Mouse (Mus musculus) CH12.LX (cell line): Measurements from ENCODE around the gene Bri3. TPM values are rescaled to one million over a fixed set of nuclear protein-coding genes. Genes with fewer than 3 reads are reported as not detected.

ENCODE experiments used
- DNase-seq: peaks from one replicate; pipeline ENCODE4 v3.0.0-alpha.2; 2013; ENCODE audit errors: extremely low read depth
- H3K27ac ChIP-seq: 2 replicates; pipeline ENCODE4 v1.5.1; 2012; ENCODE audit warnings: low read depth, mild to moderate bottlenecking, control low read depth, moderate library complexity; ENCODE audit not compliant: insufficient read depth
- H3K27me3 ChIP-seq: replicated peaks from 2 replicates; pipeline ENCODE3; 2012; ENCODE audit warnings: inconsistent platforms
- H3K36me3 ChIP-seq, 2 experiments: replicated peaks in 1 of 2; 2 replicates each; pipeline versions ENCODE3 to v1.6.1; 2012; ENCODE audit warnings: inconsistent platforms in 1 of 2, low read length in 1 of 2, mild to moderate bottlenecking in 1 of 2, mixed read lengths in 1 of 2, moderate library complexity in 1 of 2; ENCODE audit not compliant: control insufficient read depth in 1 of 2, insufficient read depth in 1 of 2
- H3K4me1 ChIP-seq, 2 experiments: 2 replicates each; pipeline ENCODE4 v1.6.1; 2012; ENCODE audit warnings: inconsistent platforms in 1 of 2, moderate library complexity in 1 of 2; ENCODE audit not compliant: insufficient read depth in 2 of 2, control insufficient read depth in 1 of 2
- H3K4me2 ChIP-seq: 2 replicates; pipeline ENCODE4 v1.6.1; 2012; ENCODE audit warnings: low read depth, mild to moderate bottlenecking, control low read depth; ENCODE audit not compliant: poor library complexity, insufficient read depth, severe bottlenecking
- H3K4me3 ChIP-seq, 3 experiments: fragments of 150-350 bp in 1 of 3; sonication (generic) in 1 of 3; replicated peaks in 1 of 3; 2 replicates each; pipeline versions ENCODE3 to v1.5.1; 2011 to 2012; ENCODE audit warnings: low read depth in 2 of 3, low read length in 2 of 3, mild to moderate bottlenecking in 2 of 3, moderate library complexity in 2 of 3, control low read depth in 1 of 3, improper control_type of control experiment in 1 of 3, inconsistent platforms in 1 of 3, mixed read lengths in 1 of 3; ENCODE audit not compliant: poor library complexity in 1 of 3
- H3K79me2 ChIP-seq: replicated peaks from 2 replicates; pipeline ENCODE4 v1.6.1; 2012; ENCODE audit warnings: mild to moderate bottlenecking, moderate library complexity; ENCODE audit not compliant: control insufficient read depth, poor library complexity, insufficient read depth, severe bottlenecking; ENCODE audit errors: extremely low read depth
- H3K9ac ChIP-seq: 2 replicates; pipeline ENCODE4 v1.6.1; 2012; ENCODE audit warnings: low read depth, mild to moderate bottlenecking, control low read depth, moderate library complexity; ENCODE audit not compliant: insufficient read depth
- H3K9me3 ChIP-seq: replicated peaks from 2 replicates; pipeline ENCODE3; 2012; ENCODE audit warnings: low read length, inconsistent platforms, mixed read lengths
- BHLHE40 ChIP-seq: IDR thresholded peaks from 2 replicates; pipeline ENCODE4 v1.6.1; 2011; ENCODE audit warnings: mild to moderate bottlenecking, low read depth, low read length, improper control_type of control experiment
- CTCF ChIP-seq, 2 experiments: IDR thresholded peaks in 1 of 2; conservative IDR thresholded peaks in 1 of 2; 2 replicates each; pipeline ENCODE4 v1.5.1; 2011 to 2012; ENCODE audit warnings: low read depth in 2 of 2, low read length in 2 of 2, improper control_type of control experiment in 1 of 2, inconsistent platforms in 1 of 2, mild to moderate bottlenecking in 1 of 2, moderate library complexity in 1 of 2
- E2F4 ChIP-seq: IDR thresholded peaks from 2 replicates; pipeline ENCODE4 v1.6.1; 2011; ENCODE audit warnings: low read depth, low read length, improper control_type of control experiment; ENCODE audit not compliant: insufficient replicate concordance
- GABPA ChIP-seq: IDR thresholded peaks from 2 replicates; pipeline ENCODE4 v1.6.1; 2012; ENCODE audit warnings: low read depth, low read length, improper control_type of control experiment, inconsistent platforms; ENCODE audit not compliant: insufficient replicate concordance
- IRF4 ChIP-seq: IDR thresholded peaks from 2 replicates; pipeline ENCODE4 v1.6.1; 2014; ENCODE audit warnings: low read depth, mild to moderate bottlenecking, inconsistent platforms, low read length, improper control_type of control experiment
- JUN ChIP-seq: IDR thresholded peaks from 2 replicates; pipeline ENCODE4 v1.6.1; 2011; ENCODE audit warnings: low read depth, mild to moderate bottlenecking, low read length, improper control_type of control experiment, moderate library complexity; ENCODE audit not compliant: insufficient read depth
- JUND ChIP-seq: conservative IDR thresholded peaks from 2 replicates; pipeline ENCODE4 v1.6.1; 2011; ENCODE audit warnings: low read depth, low read length, improper control_type of control experiment
- KAT2A ChIP-seq: IDR thresholded peaks from 2 replicates; pipeline ENCODE4 v1.6.1; 2012; ENCODE audit warnings: low read length, improper control_type of control experiment, inconsistent platforms; ENCODE audit not compliant: insufficient replicate concordance
- MAFK ChIP-seq: IDR thresholded peaks from 2 replicates; pipeline ENCODE4 v1.6.1; 2011; ENCODE audit warnings: low read length, improper control_type of control experiment; ENCODE audit not compliant: insufficient replicate concordance
- MAX ChIP-seq: IDR thresholded peaks from 2 replicates; pipeline ENCODE4 v1.6.1; 2011; ENCODE audit warnings: low read length, improper control_type of control experiment
- MXI1 ChIP-seq: IDR thresholded peaks from 2 replicates; pipeline ENCODE4 v1.6.1; 2011; ENCODE audit warnings: mild to moderate bottlenecking, low read depth, low read length, improper control_type of control experiment
- MYC ChIP-seq: IDR thresholded peaks from 2 replicates; pipeline ENCODE4 v1.6.1; 2011; ENCODE audit warnings: low read depth, mild to moderate bottlenecking, improper control_type of control experiment, low read length
- NRF1 ChIP-seq: IDR thresholded peaks from 2 replicates; pipeline ENCODE4 v1.6.1; 2014; ENCODE audit warnings: low read depth, mild to moderate bottlenecking, inconsistent platforms, low read length, improper control_type of control experiment, moderate library complexity
- POLR2A ChIP-seq: IDR thresholded peaks from 2 replicates; pipeline ENCODE4 v1.6.1; 2011; ENCODE audit warnings: low read depth, mild to moderate bottlenecking, improper control_type of control experiment, low read length
- SIN3A ChIP-seq: IDR thresholded peaks from 2 replicates; pipeline ENCODE4 v1.6.1; 2012; ENCODE audit warnings: low read length, improper control_type of control experiment, inconsistent platforms
- TCF12 ChIP-seq: IDR thresholded peaks from 2 replicates; pipeline ENCODE4 v1.6.1; 2014; ENCODE audit warnings: low read depth, mild to moderate bottlenecking, inconsistent platforms, low read length, improper control_type of control experiment
- USF1 ChIP-seq: IDR thresholded peaks from 2 replicates; pipeline ENCODE4 v1.6.1; 2014; ENCODE audit warnings: low read depth, mild to moderate bottlenecking, inconsistent platforms, low read length, improper control_type of control experiment
- ZKSCAN1 ChIP-seq: IDR thresholded peaks from 2 replicates; pipeline ENCODE4 v1.6.1; 2012; ENCODE audit warnings: low read depth, inconsistent platforms, low read length, improper control_type of control experiment, borderline replicate concordance
- ZMIZ1 ChIP-seq: IDR thresholded peaks from 2 replicates; pipeline ENCODE4 v1.6.1; 2012; ENCODE audit warnings: low read depth, mild to moderate bottlenecking, inconsistent platforms, low read length, improper control_type of control experiment
- ZNF384 ChIP-seq: IDR thresholded peaks from 2 replicates; pipeline ENCODE4 v1.6.1; 2012; ENCODE audit warnings: low read depth, low read length, improper control_type of control experiment, inconsistent platforms
- dilution Hi-C: fragments of 300-500 bp; cut with MboI; formaldehyde crosslinking; loops from 2 replicates; pipeline ENCODE4 v1.14.3; 2020; ENCODE audit warnings: low sequenced_read_pairs; ENCODE audit not compliant: extremely low pct_unique_long_range_greater_than_20kb, extremely low pct_ligation_motif_present
- in situ Hi-C: fragments of 300-500 bp; cut with MboI; formaldehyde crosslinking; loops from 3 replicates; pipeline ENCODE4 v1.14.3; 2019; ENCODE audit warnings: low sequenced_read_pairs, low pct_ligation_motif_present, low pct_unique_long_range_greater_than_20kb, mixed read lengths
- polyA plus RNA-seq: library from polyadenylated mRNA; unstranded; fragments of >175 nt; gene quantifications from 2 replicates; pipeline ENCODE4 v1.2.1, GENCODE M21; 2012; ENCODE audit warnings: low read depth; ENCODE audit not compliant: insufficient read length
- total RNA-seq, 2 experiments: library from RNA; depleted of rRNA; stranded (reverse); fragments of 300-350 nt in 1 of 2; fragments of >200 nt in 1 of 2; gene quantifications; 2 replicates each; pipeline ENCODE4 v1.2.3; 2012 to 2014

The Bri3 gene
- total and polyA plus RNA-seq, 3 experiments: 9.3 to 41.7 (median 20.3) TPM

DNA sequence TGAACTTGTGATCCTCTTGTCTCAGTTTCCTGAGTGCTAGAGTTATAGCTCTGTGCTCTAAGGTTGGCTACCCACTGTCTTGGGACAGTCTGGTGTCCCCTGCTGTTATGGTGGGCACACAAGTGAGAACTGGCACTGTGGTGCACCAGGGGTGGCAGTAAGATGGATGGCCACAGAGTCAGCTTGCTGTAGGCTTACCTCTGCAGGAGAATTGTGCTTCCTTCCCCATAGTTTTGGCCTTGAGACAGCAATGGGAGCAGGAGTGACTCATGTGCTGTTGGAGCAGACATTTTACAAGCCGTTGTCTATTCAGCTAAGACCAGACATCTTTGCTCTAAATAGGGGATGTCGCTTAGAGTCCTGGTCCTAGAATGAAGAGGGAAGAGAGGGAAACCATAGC is 149.9 kb downstream of the Bri3 start:
- in situ Hi-C loops: no loop called here
- dilution Hi-C loops: no loop called here
- peaks cover 15% of the 10 kb centered on the region for H3K9me3 ChIP-seq
- H3K27ac ChIP-seq: no peak overlapping the region
- no peak for TF ChIP-seq SIN3A
- TF ChIP-seq KAT2A: no peak
- no peak for TF ChIP-seq ZNF384
- no peak for TF ChIP-seq MXI1
- TF ChIP-seq TCF12: no peak
- TF ChIP-seq ZKSCAN1: no peak
- TF ChIP-seq USF1: no peak
- TF ChIP-seq NRF1: no peak
- no peak for TF ChIP-seq IRF4
- TF ChIP-seq E2F4: no peak
- no peak for TF ChIP-seq BHLHE40
- TF ChIP-seq JUND: no peak
- no peak for TF ChIP-seq GABPA
- TF ChIP-seq POLR2A: no peak
- H3K27me3 ChIP-seq: peaks cover 43% of the 10 kb centered on the region
- no peak for DNase-seq
- H3K4me1 ChIP-seq: no peaks in the 10 kb centered on the region
- H3K4me3 ChIP-seq: no peak overlapping the region
- H3K36me3 ChIP-seq: no peaks in the 10 kb centered on the region
- H3K9ac ChIP-seq: no peak overlapping the region
- H3K79me2 ChIP-seq: no peaks in the 10 kb centered on the region
- no peak overlapping the region for H3K4me2 ChIP-seq

DNA sequence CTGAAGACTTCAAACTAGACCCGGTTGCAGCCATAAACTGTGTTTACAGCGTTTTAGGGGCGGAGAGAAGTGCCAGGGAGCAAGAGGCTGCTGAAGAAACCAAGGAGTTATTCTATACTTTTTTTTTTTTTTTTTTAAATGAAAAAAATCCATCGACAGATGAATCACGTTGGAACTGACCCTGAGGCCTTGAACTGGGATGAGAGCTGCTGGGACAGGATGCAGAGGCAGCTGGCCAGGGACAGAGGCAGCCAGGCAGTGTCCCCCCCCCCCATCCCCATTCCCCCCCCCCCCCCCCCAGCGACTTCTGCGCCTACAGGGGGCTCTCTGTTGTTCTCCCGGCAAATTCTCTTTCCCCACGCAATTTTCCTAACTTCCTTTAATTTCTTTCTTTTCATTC is 153.3 kb downstream of the Bri3 start:
- Histone ChIP-seq H3K4me1 (no peaks in the 10 kb centered on the region), H3K79me2 (no peaks in the 10 kb centered on the region), H3K4me2 (no peak overlapping the region), H3K36me3 (no peaks in the 10 kb centered on the region), H3K9ac (no peak overlapping the region), H3K27ac (no peak overlapping the region), H3K27me3 (peaks cover 57% of the 10 kb centered on the region), H3K9me3 (peaks cover 12% of the 10 kb centered on the region), H3K4me3 (no peak overlapping the region)
- in situ Hi-C loops: no loop called here
- DNase-seq: no peak
- dilution Hi-C loops: no loop called here
- TF ChIP-seq CTCF (conservative IDR thresholded peaks at IDR 0.05 in 1 of 2, IDR thresholded peaks at IDR 0.05 in 1 of 2; ENCODE audit: low read depth in 2 of 2, low read length in 2 of 2) (no peak), ZMIZ1 (no peak), MYC (no peak), JUN (no peak), MAX (no peak), POLR2A (no peak), TCF12 (no peak), ZKSCAN1 (no peak), MAFK (no peak), BHLHE40 (no peak)
